Mouse (Mus musculus) left cerebral cortex, adult 11 months (tissue): ENCODE measurements around the gene Tyrp1.

ENCODE experiments used
- DNase-seq: peaks from one replicate; pipeline ENCODE4 v3.0.0; 2022; ENCODE audit warnings: low spot score

Tyrp1 gene

GRCm38 (mm10) chr4:80895278-80895894 lies 61.5 kb downstream of the Tyrp1 start:
- DNase-seq: no peak
